Mouse (Mus musculus): ENCODE results near the gene D130043K22Rik. TPM values are rescaled to one million over a fixed set of nuclear protein-coding genes. Genes with fewer than 3 reads are reported as not detected.

Gene D130043K22Rik
- polyA plus RNA-seq, 1 experiment: 5.6 TPM

- Histone ChIP-seq H3K4me1 (ENCODE audit: control insufficient read depth, insufficient read depth, low read length) (no peaks in the 10 kb centered on the region), H3K27ac (ENCODE audit: insufficient read depth, low read length) (no peak overlapping the region), H3K4me3 (replicated peaks; ENCODE audit: insufficient read depth, low read depth, low read length) (no peak overlapping the region), H3K27me3 (ENCODE audit: control insufficient read depth, insufficient read depth, low read length) (no peaks in the 10 kb centered on the region)
- TF ChIP-seq CTCF (IDR thresholded peaks at IDR 0.05; ENCODE audit: borderline replicate concordance, insufficient read depth, low read depth, low read length): no peak
- TF ChIP-seq POLR2A (IDR thresholded peaks at IDR 0.05; ENCODE audit: borderline replicate concordance, insufficient read depth, low read length): no peak
- DNase-seq: no peak
- 88% methylated on average over 12 of the region's 12 CpGs for WGBS
These were observed 60.5 kb downstream of the D130043K22Rik start for GRCm38 (mm10) chr13:24905422-24905821.

- no peaks in the 10 kb centered on the region for H3K27me3 ChIP-seq (ENCODE audit: control insufficient read depth, insufficient read depth, low read length)
- WGBS: 76% methylated on average over 11 of the region's 11 CpGs
- no peaks in the 10 kb centered on the region for H3K4me1 ChIP-seq (ENCODE audit: control insufficient read depth, insufficient read depth, low read length)
- DNase-seq: no peak
- no peak overlapping the region for H3K4me3 ChIP-seq (replicated peaks; ENCODE audit: insufficient read depth, low read depth, low read length)
- no peak for TF ChIP-seq POLR2A (IDR thresholded peaks at IDR 0.05; ENCODE audit: borderline replicate concordance, insufficient read depth, low read length)
- TF ChIP-seq CTCF (IDR thresholded peaks at IDR 0.05; ENCODE audit: borderline replicate concordance, insufficient read depth, low read depth, low read length): no peak
- no peak overlapping the region for H3K27ac ChIP-seq (ENCODE audit: insufficient read depth, low read length)
These were observed 62.1 kb downstream of the D130043K22Rik start for GRCm38 (mm10) chr13:24906831-24907570.

GRCm38 (mm10) chr13:24909112-24909511, 64.2 kb downstream of the D130043K22Rik start:
- no peaks in the 10 kb centered on the region for H3K27me3 ChIP-seq (ENCODE audit: control insufficient read depth, insufficient read depth, low read length)
- no peak for TF ChIP-seq CTCF (IDR thresholded peaks at IDR 0.05; ENCODE audit: borderline replicate concordance, insufficient read depth, low read depth, low read length)
- TF ChIP-seq POLR2A (IDR thresholded peaks at IDR 0.05; ENCODE audit: borderline replicate concordance, insufficient read depth, low read length): no peak
- WGBS: 84% methylated on average over 1 of the region's 1 CpGs
- H3K4me3 ChIP-seq (replicated peaks; ENCODE audit: insufficient read depth, low read depth, low read length): no peak overlapping the region
- no peak overlapping the region for H3K27ac ChIP-seq (ENCODE audit: insufficient read depth, low read length)
- DNase-seq: no peak
- H3K4me1 ChIP-seq (ENCODE audit: control insufficient read depth, insufficient read depth, low read length): no peaks in the 10 kb centered on the region

- no peaks in the 10 kb centered on the region for H3K4me1 ChIP-seq (ENCODE audit: control insufficient read depth, insufficient read depth, low read length)
- no peak for DNase-seq
- no peak overlapping the region for H3K4me3 ChIP-seq (replicated peaks; ENCODE audit: insufficient read depth, low read depth, low read length)
- no peaks in the 10 kb centered on the region for H3K27me3 ChIP-seq (ENCODE audit: control insufficient read depth, insufficient read depth, low read length)
- WGBS: 90% methylated on average over 7 of the region's 7 CpGs
- no peak overlapping the region for H3K27ac ChIP-seq (ENCODE audit: insufficient read depth, low read length)
- TF ChIP-seq POLR2A (IDR thresholded peaks at IDR 0.05; ENCODE audit: borderline replicate concordance, insufficient read depth, low read length) (no peak), CTCF (IDR thresholded peaks at IDR 0.05; ENCODE audit: borderline replicate concordance, insufficient read depth, low read depth, low read length) (no peak)
These were observed 68.6 kb downstream of the D130043K22Rik start for GRCm38 (mm10) chr13:24913576-24913975.

- H3K4me3 ChIP-seq (replicated peaks; ENCODE audit: insufficient read depth, low read depth, low read length): no peak overlapping the region
- WGBS: 95% methylated on average over 4 of the region's 4 CpGs
- H3K27me3 ChIP-seq (ENCODE audit: control insufficient read depth, insufficient read depth, low read length): no peaks in the 10 kb centered on the region
- H3K27ac ChIP-seq (ENCODE audit: insufficient read depth, low read length): no peak overlapping the region
- no peak for DNase-seq
- TF ChIP-seq CTCF (IDR thresholded peaks at IDR 0.05; ENCODE audit: borderline replicate concordance, insufficient read depth, low read depth, low read length) (no peak), POLR2A (IDR thresholded peaks at IDR 0.05; ENCODE audit: borderline replicate concordance, insufficient read depth, low read length) (no peak)
- H3K4me1 ChIP-seq (ENCODE audit: control insufficient read depth, insufficient read depth, low read length): no peaks in the 10 kb centered on the region
These were observed 70.0 kb downstream of the D130043K22Rik start for GRCm38 (mm10) chr13:24914915-24915314.

GRCm38 (mm10) chr13:24915831-24916230, 70.9 kb downstream of the D130043K22Rik start:
- no peak for TF ChIP-seq CTCF (IDR thresholded peaks at IDR 0.05; ENCODE audit: borderline replicate concordance, insufficient read depth, low read depth, low read length)
- no peak for TF ChIP-seq POLR2A (IDR thresholded peaks at IDR 0.05; ENCODE audit: borderline replicate concordance, insufficient read depth, low read length)

GRCm38 (mm10) chr13:24920333-24920977, 75.5 kb downstream of the D130043K22Rik start:
- TF ChIP-seq POLR2A (IDR thresholded peaks at IDR 0.05; ENCODE audit: borderline replicate concordance, insufficient read depth, low read length) (no peak), CTCF (IDR thresholded peaks at IDR 0.05; ENCODE audit: borderline replicate concordance, insufficient read depth, low read depth, low read length) (peak; percentile 45; the same call in 1 of the 2 replicates)
- no peaks in the 10 kb centered on the region for H3K4me1 ChIP-seq (ENCODE audit: control insufficient read depth, insufficient read depth, low read length)
- no peak overlapping the region for H3K27ac ChIP-seq (ENCODE audit: insufficient read depth, low read length)
- DNase-seq: peak; percentile 23 to 36
- no peaks in the 10 kb centered on the region for H3K27me3 ChIP-seq (ENCODE audit: control insufficient read depth, insufficient read depth, low read length)
- H3K4me3 ChIP-seq (replicated peaks; ENCODE audit: insufficient read depth, low read depth, low read length): no peak overlapping the region
- 28% methylated on average over 5 of the region's 5 CpGs for WGBS

More at GRCm38 (mm10) chr13:24915831-24916230, 70.9 kb downstream of the D130043K22Rik start:
- no peaks in the 10 kb centered on the region for H3K4me1 ChIP-seq (ENCODE audit: control insufficient read depth, insufficient read depth, low read length)
- no peak overlapping the region for H3K27ac ChIP-seq (ENCODE audit: insufficient read depth, low read length)
- H3K4me3 ChIP-seq (replicated peaks; ENCODE audit: insufficient read depth, low read depth, low read length): no peak overlapping the region
- WGBS: 72% methylated on average over 13 of the region's 13 CpGs
- no peak for DNase-seq
- H3K27me3 ChIP-seq (ENCODE audit: control insufficient read depth, insufficient read depth, low read length): no peaks in the 10 kb centered on the region

GRCm38 (mm10) chr13:24921281-24921680, 76.3 kb downstream of the D130043K22Rik start:
- H3K27ac ChIP-seq (ENCODE audit: insufficient read depth, low read length): no peak overlapping the region
- WGBS: 93% methylated on average over 6 of the region's 6 CpGs
- H3K27me3 ChIP-seq (ENCODE audit: control insufficient read depth, insufficient read depth, low read length): no peaks in the 10 kb centered on the region
- TF ChIP-seq CTCF (IDR thresholded peaks at IDR 0.05; ENCODE audit: borderline replicate concordance, insufficient read depth, low read depth, low read length): no peak
- TF ChIP-seq POLR2A (IDR thresholded peaks at IDR 0.05; ENCODE audit: borderline replicate concordance, insufficient read depth, low read length): no peak
- H3K4me3 ChIP-seq (replicated peaks; ENCODE audit: insufficient read depth, low read depth, low read length): no peak overlapping the region
- no peaks in the 10 kb centered on the region for H3K4me1 ChIP-seq (ENCODE audit: control insufficient read depth, insufficient read depth, low read length)
- no peak for DNase-seq

All from cerebellum, adult 2 months (tissue).